Mouse (Mus musculus): Measurements from ENCODE around the gene 1500011B03Rik. TPM values are rescaled to one million over a fixed set of nuclear protein-coding genes. Genes with fewer than 3 reads are reported as not detected.

Gene 1500011B03Rik
- polyA plus RNA-seq, 1 experiment, result 36.3 TPM

DNA sequence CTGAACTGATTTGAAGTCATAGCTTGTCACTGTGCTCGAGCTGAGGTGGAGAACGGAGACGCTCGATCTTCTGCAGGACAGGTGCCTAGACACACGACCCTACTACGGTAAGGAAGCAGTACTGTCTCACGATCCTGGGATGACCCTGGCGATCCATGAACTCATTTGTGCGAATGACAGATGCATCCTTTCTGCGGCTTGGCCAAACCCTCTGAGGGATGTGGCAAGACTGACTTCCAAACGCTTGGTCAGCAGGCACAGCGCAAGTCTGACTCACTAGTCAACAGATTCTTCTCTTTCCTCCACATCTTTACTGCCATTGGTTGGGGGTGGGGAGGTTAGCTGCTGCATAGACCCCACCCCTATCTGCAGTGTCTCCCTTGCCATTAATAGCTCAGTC, 4.2 kb upstream of the 1500011B03Rik start:
- TF ChIP-seq EP300 (IDR thresholded peaks at IDR 0.05; ENCODE audit: insufficient read depth, low read depth, low read length) (no peak), POLR2A (IDR thresholded peaks at IDR 0.05; ENCODE audit: insufficient read depth, low read length) (no peak), CTCF (IDR thresholded peaks at IDR 0.05; ENCODE audit: low read depth, low read length) (no peak)
- no peaks in the 10 kb centered on the region; the same call in 1 of the 2 replicates for H3K36me3 ChIP-seq (ENCODE audit: control insufficient read depth, insufficient read depth, low read length, poor library complexity, severe bottlenecking)
- H3K4me1 ChIP-seq (ENCODE audit: control insufficient read depth, insufficient read depth, low read length), result peaks cover 4% of the 10 kb centered on the region
- no peak overlapping the region for H3K4me3 ChIP-seq (ENCODE audit: low read depth, low read length)
- H3K27ac ChIP-seq (ENCODE audit: insufficient read depth, low read length), result no peak overlapping the region
- H3K9ac ChIP-seq (ENCODE audit: low read depth, poor library complexity, severe bottlenecking), result no peak overlapping the region
- peaks cover 1% of the 10 kb centered on the region for H3K9me3 ChIP-seq (replicated peaks; ENCODE audit: control insufficient read depth, insufficient read depth, low read length, poor library complexity, severe bottlenecking)
- no peaks in the 10 kb centered on the region for H3K27me3 ChIP-seq (ENCODE audit: control insufficient read depth, insufficient read depth, low read length, poor library complexity, severe bottlenecking)

GRCm38 (mm10) chr5:114825978-114826691, 2.9 kb upstream of the 1500011B03Rik start:
- peak overlapping the region; percentile 27 for H3K27ac ChIP-seq (ENCODE audit: insufficient read depth, low read length)
- H3K4me1 ChIP-seq (ENCODE audit: control insufficient read depth, insufficient read depth, low read length), result peaks cover 4% of the 10 kb centered on the region
- TF ChIP-seq CTCF (IDR thresholded peaks at IDR 0.05; ENCODE audit: low read depth, low read length), result no peak
- peak; percentile 82 for TF ChIP-seq POLR2A (IDR thresholded peaks at IDR 0.05; ENCODE audit: insufficient read depth, low read length)
- no peaks in the 10 kb centered on the region for H3K27me3 ChIP-seq (ENCODE audit: control insufficient read depth, insufficient read depth, low read length, poor library complexity, severe bottlenecking)
- peak overlapping the region; percentile 57 for H3K4me3 ChIP-seq (ENCODE audit: low read depth, low read length)
- peaks cover 2% of the 10 kb centered on the region; the same call in 1 of the 2 replicates for H3K36me3 ChIP-seq (ENCODE audit: control insufficient read depth, insufficient read depth, low read length, poor library complexity, severe bottlenecking)
- H3K9ac ChIP-seq (ENCODE audit: low read depth, poor library complexity, severe bottlenecking), result peak overlapping the region; percentile 53
- peaks cover 13% of the 10 kb centered on the region for H3K9me3 ChIP-seq (replicated peaks; ENCODE audit: control insufficient read depth, insufficient read depth, low read length, poor library complexity, severe bottlenecking)

DNA sequence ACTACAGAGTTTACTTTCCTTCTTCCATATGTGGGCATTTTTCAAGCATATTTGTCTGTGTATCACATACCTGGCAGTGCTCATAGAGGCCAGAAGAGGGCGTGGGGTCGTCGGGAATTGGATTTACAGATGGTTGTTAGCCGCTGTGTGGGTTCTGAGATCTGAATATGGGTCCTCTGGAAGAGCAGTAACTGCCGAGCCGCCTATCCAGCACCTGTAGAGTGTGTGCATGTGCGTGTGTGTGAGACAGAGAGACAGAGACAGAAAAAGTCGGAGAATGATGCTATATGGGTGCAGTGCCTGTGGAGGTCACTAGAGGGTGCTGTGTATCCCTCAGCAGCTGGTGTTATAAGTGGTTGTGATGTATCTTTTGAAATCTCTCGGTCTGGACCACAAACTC, 929 bp upstream of the 1500011B03Rik start:
- no peak overlapping the region for H3K27ac ChIP-seq (ENCODE audit: insufficient read depth, low read length)
- H3K27me3 ChIP-seq (ENCODE audit: control insufficient read depth, insufficient read depth, low read length, poor library complexity, severe bottlenecking), result no peaks in the 10 kb centered on the region

DNA sequence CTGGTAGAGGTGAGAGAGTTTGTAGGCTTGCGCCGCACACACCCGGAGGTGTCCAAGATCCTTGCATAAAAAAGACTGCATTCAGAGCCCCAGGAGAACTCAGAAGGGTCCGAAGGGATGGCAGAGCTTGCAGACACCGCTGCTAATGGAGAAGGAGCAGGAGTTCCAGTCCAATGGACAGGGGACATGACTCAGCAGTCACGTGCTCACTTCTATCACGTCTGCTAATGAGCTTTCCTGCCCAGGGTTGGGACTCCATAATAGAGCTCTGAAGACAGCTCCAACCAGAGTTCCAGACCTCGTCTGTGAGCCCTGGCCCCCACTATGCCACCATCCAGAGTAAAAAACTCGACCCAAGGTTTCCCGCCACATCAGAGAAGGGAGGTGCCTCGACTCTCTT, 5.1 kb downstream of the 1500011B03Rik start:
- Histone ChIP-seq H3K4me3 (ENCODE audit: low read depth, low read length) (no peak overlapping the region; the same call in 1 of the 2 replicates), H3K4me1 (ENCODE audit: control insufficient read depth, insufficient read depth, low read length) (peaks cover 2% of the 10 kb centered on the region), H3K27me3 (ENCODE audit: control insufficient read depth, insufficient read depth, low read length, poor library complexity, severe bottlenecking) (no peaks in the 10 kb centered on the region), H3K36me3 (ENCODE audit: control insufficient read depth, insufficient read depth, low read length, poor library complexity, severe bottlenecking) (peaks cover 2% of the 10 kb centered on the region; the same call in 1 of the 2 replicates), H3K27ac (ENCODE audit: insufficient read depth, low read length) (peak overlapping the region; percentile 60), H3K9me3 (replicated peaks; ENCODE audit: control insufficient read depth, insufficient read depth, low read length, poor library complexity, severe bottlenecking) (peaks cover 17% of the 10 kb centered on the region), H3K9ac (ENCODE audit: low read depth, poor library complexity, severe bottlenecking) (no peak overlapping the region)
- TF ChIP-seq POLR2A (IDR thresholded peaks at IDR 0.05; ENCODE audit: insufficient read depth, low read length), result no peak
- TF ChIP-seq CTCF (IDR thresholded peaks at IDR 0.05; ENCODE audit: low read depth, low read length), result no peak
- peak; percentile 51; the same call in 1 of the 2 replicates for TF ChIP-seq EP300 (IDR thresholded peaks at IDR 0.05; ENCODE audit: insufficient read depth, low read depth, low read length)

More for the DNA sequence above, 929 bp upstream of the 1500011B03Rik start:
- peak overlapping the region; percentile 14; the same call in 1 of the 2 replicates for H3K9ac ChIP-seq (ENCODE audit: low read depth, poor library complexity, severe bottlenecking)
- H3K4me3 ChIP-seq (ENCODE audit: low read depth, low read length), result peak overlapping the region; percentile 85
- peaks cover 14% of the 10 kb centered on the region for H3K9me3 ChIP-seq (replicated peaks; ENCODE audit: control insufficient read depth, insufficient read depth, low read length, poor library complexity, severe bottlenecking)
- TF ChIP-seq POLR2A (IDR thresholded peaks at IDR 0.05; ENCODE audit: insufficient read depth, low read length), result no peak
- TF ChIP-seq CTCF (IDR thresholded peaks at IDR 0.05; ENCODE audit: low read depth, low read length), result peak; percentile 57
- peaks cover 4% of the 10 kb centered on the region for H3K4me1 ChIP-seq (ENCODE audit: control insufficient read depth, insufficient read depth, low read length)
- peaks cover 2% of the 10 kb centered on the region; the same call in 1 of the 2 replicates for H3K36me3 ChIP-seq (ENCODE audit: control insufficient read depth, insufficient read depth, low read length, poor library complexity, severe bottlenecking)

GRCm38 (mm10) chr5:114816599-114816998, 6.7 kb downstream of the 1500011B03Rik start:
- H3K9me3 ChIP-seq (replicated peaks; ENCODE audit: control insufficient read depth, insufficient read depth, low read length, poor library complexity, severe bottlenecking), result peaks cover 8% of the 10 kb centered on the region
- no peak overlapping the region for H3K27ac ChIP-seq (ENCODE audit: insufficient read depth, low read length)
- H3K9ac ChIP-seq (ENCODE audit: low read depth, poor library complexity, severe bottlenecking), result no peak overlapping the region
- no peaks in the 10 kb centered on the region for H3K27me3 ChIP-seq (ENCODE audit: control insufficient read depth, insufficient read depth, low read length, poor library complexity, severe bottlenecking)
- no peak overlapping the region for H3K4me3 ChIP-seq (ENCODE audit: low read depth, low read length)
- no peaks in the 10 kb centered on the region for H3K36me3 ChIP-seq (ENCODE audit: control insufficient read depth, insufficient read depth, low read length, poor library complexity, severe bottlenecking)
- peaks cover 2% of the 10 kb centered on the region for H3K4me1 ChIP-seq (ENCODE audit: control insufficient read depth, insufficient read depth, low read length)
- no peak for TF ChIP-seq CTCF (IDR thresholded peaks at IDR 0.05; ENCODE audit: low read depth, low read length)
- TF ChIP-seq POLR2A (IDR thresholded peaks at IDR 0.05; ENCODE audit: insufficient read depth, low read length), result no peak
- TF ChIP-seq EP300 (IDR thresholded peaks at IDR 0.05; ENCODE audit: insufficient read depth, low read depth, low read length), result no peak

- peaks cover 2% of the 10 kb centered on the region; the same call in 1 of the 2 replicates for H3K9me3 ChIP-seq (replicated peaks; ENCODE audit: control insufficient read depth, insufficient read depth, low read length, poor library complexity, severe bottlenecking)
- H3K36me3 ChIP-seq (ENCODE audit: control insufficient read depth, insufficient read depth, low read length, poor library complexity, severe bottlenecking), result 0 out of 2 replicates have a peak, but pooled peaks cover 2% of the 10 kb centered on the region
- 0 out of 2 replicates have a peak overlapping the region, but pooled peaks have one; percentile 29 for H3K27ac ChIP-seq (ENCODE audit: insufficient read depth, low read length)
- peak overlapping the region; percentile 79 for H3K9ac ChIP-seq (ENCODE audit: low read depth, poor library complexity, severe bottlenecking)
- H3K27me3 ChIP-seq (ENCODE audit: control insufficient read depth, insufficient read depth, low read length, poor library complexity, severe bottlenecking), result no peaks in the 10 kb centered on the region
- peaks cover 2% of the 10 kb centered on the region for H3K4me1 ChIP-seq (ENCODE audit: control insufficient read depth, insufficient read depth, low read length)
- peak overlapping the region; percentile 96 for H3K4me3 ChIP-seq (ENCODE audit: low read depth, low read length)
- TF ChIP-seq EP300 (IDR thresholded peaks at IDR 0.05; ENCODE audit: insufficient read depth, low read depth, low read length) (no peak), CTCF (IDR thresholded peaks at IDR 0.05; ENCODE audit: low read depth, low read length) (no peak), POLR2A (IDR thresholded peaks at IDR 0.05; ENCODE audit: insufficient read depth, low read length) (peak; percentile 81)
These were observed 9.6 kb downstream of the 1500011B03Rik start for GRCm38 (mm10) chr5:114813525-114814181.

All from ES-Bruce4 (cell line).